Mouse (Mus musculus) kidney, adult 2 months (tissue): ENCODE results near the gene Lbr. TPM values are rescaled to one million over a fixed set of nuclear protein-coding genes. Genes with fewer than 3 reads are reported as not detected.

ENCODE experiments used
- DNase-seq: peaks from one replicate; pipeline ENCODE4 v3.0.0; 2021
- H3K27ac ChIP-seq: fragments of 200-500 bp; 2 replicates; pipeline ENCODE4 v1.5.1; 2012; ENCODE audit warnings: low read depth, low read length, control low read depth, inconsistent platforms; ENCODE audit not compliant: insufficient read depth
- H3K27me3 ChIP-seq: fragments of 200-500 bp; replicated peaks from 2 replicates; pipeline ENCODE4 v1.6.1; 2012; ENCODE audit warnings: mild to moderate bottlenecking, moderate library complexity, low read length, inconsistent platforms; ENCODE audit not compliant: control insufficient read depth, insufficient read depth
- H3K36me3 ChIP-seq: fragments of 200-500 bp; 2 replicates; pipeline ENCODE4 v1.6.1; 2012; ENCODE audit warnings: mild to moderate bottlenecking, moderate library complexity, low read length, inconsistent platforms; ENCODE audit not compliant: control insufficient read depth, insufficient read depth
- H3K4me1 ChIP-seq: fragments of 200-500 bp; 2 replicates; pipeline ENCODE4 v1.6.1; 2011; ENCODE audit warnings: low read length; ENCODE audit not compliant: control insufficient read depth, insufficient read depth
- H3K4me3 ChIP-seq: fragments of 200-500 bp; 2 replicates; pipeline ENCODE4 v1.5.1; 2011; ENCODE audit warnings: mild to moderate bottlenecking, low read depth, low read length, control low read depth; ENCODE audit not compliant: insufficient read depth
- CTCF ChIP-seq: fragments of 200-500 bp; conservative IDR thresholded peaks from 2 replicates; pipeline ENCODE4 v1.5.1; 2011; ENCODE audit warnings: low read depth, mild to moderate bottlenecking, control low read depth, low read length, moderate library complexity, mixed read lengths; ENCODE audit not compliant: insufficient read depth, insufficient read length
- POLR2A ChIP-seq: fragments of 200-500 bp; IDR thresholded peaks from one replicate; pipeline ENCODE4 v1.6.1; 2011; ENCODE audit warnings: low read depth, low read length, control low read depth
- WGBS: fragments of 180-500 bp; shearing (Covaris S2); methylation state at CpG from one replicate; pipeline ENCODE4 v1.1.7; 2018; 5-methylcytosine and 5-hydroxymethylcytosine counted together
- polyA plus RNA-seq: library from polyadenylated mRNA; depleted of rRNA; stranded (reverse); fragments of >200 nt; gene quantifications from 2 replicates; pipeline ENCODE4 v1.2.3, GENCODE M21; 2012

Gene Lbr
- polyA plus RNA-seq, 1 experiment = 14.5 TPM

DNA sequence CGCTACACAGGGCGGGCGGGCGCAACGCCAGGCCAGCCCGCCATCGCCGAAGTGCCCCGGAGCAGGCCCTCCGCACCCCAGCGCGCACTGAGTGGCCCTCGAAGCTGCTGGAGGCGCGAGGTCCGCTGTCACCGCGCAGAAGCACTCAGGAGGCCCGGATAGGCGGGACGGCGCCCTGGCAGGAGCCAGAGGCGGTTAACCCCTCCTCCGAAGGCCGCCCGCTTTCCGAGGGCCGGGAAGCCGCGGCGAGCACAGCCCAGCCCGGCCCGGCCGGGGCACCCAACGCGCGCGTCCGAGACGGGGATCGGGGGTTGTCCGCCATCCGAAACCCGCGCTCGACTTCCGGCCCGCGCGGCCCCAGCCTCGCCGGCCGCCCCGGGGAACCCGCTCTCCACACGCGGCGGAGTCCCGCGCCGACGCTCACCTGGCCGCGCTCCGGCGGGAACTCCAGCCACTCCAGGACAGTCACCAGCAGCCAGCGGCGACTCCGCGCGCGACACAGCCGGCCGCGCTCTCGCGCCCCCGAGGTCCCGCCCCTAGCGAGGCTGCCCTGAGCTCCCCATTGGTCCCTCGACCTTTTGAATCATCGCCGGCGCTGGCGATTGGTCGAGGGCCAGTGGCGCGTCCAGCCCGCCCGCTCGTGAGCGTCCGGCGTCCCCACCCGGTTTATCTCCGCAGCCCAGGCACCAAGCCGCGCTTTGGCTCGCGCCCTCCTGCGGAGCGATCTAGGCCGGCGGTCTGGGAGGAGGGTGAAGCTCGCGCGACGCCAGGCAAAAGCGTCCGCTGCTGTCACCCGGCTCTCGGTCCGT, 778 bp downstream of the Lbr start:
- peak; percentile 98 for DNase-seq
- Histone ChIP-seq H3K27me3 (no peaks in the 10 kb centered on the region), H3K36me3 (no peaks in the 10 kb centered on the region), H3K4me1 (peaks cover 20% of the 10 kb centered on the region; the same call in 1 of the 2 replicates), H3K4me3 (peak overlapping the region; percentile 86), H3K27ac (peak overlapping the region; percentile 87)
- WGBS = under 1% methylated on average over 107 of the region's 113 CpGs
- no peak for TF ChIP-seq CTCF
- TF ChIP-seq POLR2A = peak; percentile 31

DNA sequence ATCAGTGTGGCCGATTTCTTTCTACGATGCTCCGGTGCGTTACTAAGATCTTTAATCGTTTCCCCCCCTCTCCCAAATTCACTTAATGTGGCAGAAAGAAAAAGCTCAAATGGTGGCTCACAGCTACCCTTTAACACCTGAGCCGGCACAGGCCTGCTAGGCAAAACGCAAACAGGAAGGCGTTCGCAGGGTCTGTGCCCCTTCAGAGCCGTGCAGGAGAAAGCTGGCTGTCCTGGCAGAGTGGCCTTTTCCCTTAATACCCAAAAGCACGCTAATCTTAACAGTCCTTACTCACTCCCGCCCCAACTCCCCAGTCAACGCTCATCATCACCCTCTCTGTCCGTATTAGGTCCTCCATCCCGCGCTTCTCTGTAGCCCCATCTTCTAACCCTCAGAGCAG, 1.4 kb downstream of the Lbr start:
- Histone ChIP-seq H3K27me3 (no peaks in the 10 kb centered on the region), H3K27ac (peak overlapping the region; percentile 87), H3K36me3 (no peaks in the 10 kb centered on the region; the same call in 1 of the 2 replicates), H3K4me3 (peak overlapping the region; percentile 86), H3K4me1 (peaks cover 19% of the 10 kb centered on the region; the same call in 1 of the 2 replicates)
- TF ChIP-seq POLR2A (no peak), CTCF (no peak)
- WGBS = 2% methylated on average over 16 of the region's 16 CpGs
- DNase-seq = no peak

DNA sequence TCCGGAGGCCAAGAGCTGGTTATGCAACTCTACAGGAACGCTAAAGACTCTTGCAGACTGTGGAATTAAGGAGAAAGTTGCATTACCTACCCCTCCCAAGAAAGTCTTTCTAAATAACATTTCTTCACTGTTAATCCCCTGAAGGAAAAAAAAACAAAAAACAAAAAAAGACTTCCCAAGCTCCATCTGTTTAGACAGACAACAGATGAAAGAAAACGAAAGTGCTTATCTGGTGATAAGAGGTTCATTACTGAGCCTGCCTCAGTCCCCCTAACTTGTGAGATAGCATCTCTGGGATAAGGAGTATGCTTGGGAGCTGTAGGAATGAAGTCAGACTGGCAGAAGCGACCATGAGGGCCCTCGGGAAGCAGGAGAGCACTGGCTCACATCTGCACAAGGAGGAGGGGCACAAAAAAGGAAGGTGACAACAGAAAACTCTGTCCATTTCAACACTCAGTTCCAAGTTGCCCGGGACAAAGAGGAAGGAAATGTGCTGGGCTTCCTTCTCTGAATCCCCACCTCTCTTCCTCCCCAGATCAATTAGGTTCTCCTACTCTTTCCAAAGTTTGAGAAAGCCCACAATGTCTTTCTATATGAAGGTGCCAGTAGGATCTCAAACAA, 3.0 kb downstream of the Lbr start:
- peak; percentile 17 for DNase-seq
- Histone ChIP-seq H3K27ac (peak overlapping the region; percentile 29; the same call in 1 of the 2 replicates), H3K36me3 (peaks cover 1% of the 10 kb centered on the region; the same call in 1 of the 2 replicates), H3K4me3 (no peak overlapping the region), H3K27me3 (no peaks in the 10 kb centered on the region), H3K4me1 (peaks cover 19% of the 10 kb centered on the region; the same call in 1 of the 2 replicates)
- TF ChIP-seq POLR2A = no peak
- 37% methylated on average over 6 of the region's 6 CpGs for WGBS

DNA sequence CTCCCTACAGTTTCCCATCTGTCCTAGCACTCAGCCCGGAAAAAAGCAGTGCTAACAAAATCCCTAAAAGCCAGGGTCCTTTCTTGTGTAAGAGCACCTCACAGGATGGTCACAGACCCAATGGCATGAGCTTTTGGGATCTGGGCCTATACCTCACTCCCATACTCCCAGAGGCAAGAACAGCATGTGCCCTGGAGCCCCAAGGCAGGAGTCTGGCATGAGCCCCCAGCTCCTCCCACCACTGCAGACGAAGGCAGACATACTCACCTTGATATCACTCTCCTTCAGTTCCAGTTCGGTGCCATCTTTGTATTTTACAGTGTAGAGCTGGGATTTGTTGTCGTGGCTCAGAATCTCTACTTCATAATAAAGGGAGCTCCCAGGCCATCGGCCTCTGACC, 4.7 kb downstream of the Lbr start:
- TF ChIP-seq POLR2A (no peak), CTCF (no peak)
- WGBS = 72% methylated on average over 5 of the region's 5 CpGs
- Histone ChIP-seq H3K4me1 (peaks cover 18% of the 10 kb centered on the region; the same call in 1 of the 2 replicates), H3K27ac (no peak overlapping the region), H3K27me3 (no peaks in the 10 kb centered on the region), H3K36me3 (peaks cover 1% of the 10 kb centered on the region; the same call in 1 of the 2 replicates), H3K4me3 (no peak overlapping the region)
- no peak for DNase-seq

DNA sequence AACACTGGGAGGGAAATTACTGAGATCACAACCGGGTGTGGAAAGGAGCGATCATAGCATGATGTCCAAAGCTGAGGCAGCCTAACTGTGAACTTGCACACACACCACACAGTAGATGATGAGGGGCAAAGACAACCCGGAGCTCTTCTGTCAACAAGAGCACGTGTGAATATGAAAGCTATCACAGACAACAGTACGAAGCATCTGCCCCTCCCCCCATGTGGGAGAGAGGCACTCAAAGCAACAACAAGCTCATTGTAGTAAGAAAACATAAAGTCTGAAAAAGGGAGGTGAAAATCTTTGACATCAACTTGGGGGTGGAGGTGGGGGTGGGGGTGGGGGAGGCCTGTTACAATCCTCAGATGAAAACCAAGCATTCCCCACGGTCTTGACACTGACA, 9.7 kb downstream of the Lbr start:
- DNase-seq = no peak
- Histone ChIP-seq H3K4me1 (0 out of 2 replicates have a peak, but pooled peaks cover 2% of the 10 kb centered on the region), H3K27me3 (no peaks in the 10 kb centered on the region), H3K36me3 (peaks cover 1% of the 10 kb centered on the region; the same call in 1 of the 2 replicates), H3K4me3 (no peak overlapping the region), H3K27ac (no peak overlapping the region)
- TF ChIP-seq POLR2A (no peak), CTCF (no peak)
- 76% methylated on average over 6 of the region's 6 CpGs for WGBS

DNA sequence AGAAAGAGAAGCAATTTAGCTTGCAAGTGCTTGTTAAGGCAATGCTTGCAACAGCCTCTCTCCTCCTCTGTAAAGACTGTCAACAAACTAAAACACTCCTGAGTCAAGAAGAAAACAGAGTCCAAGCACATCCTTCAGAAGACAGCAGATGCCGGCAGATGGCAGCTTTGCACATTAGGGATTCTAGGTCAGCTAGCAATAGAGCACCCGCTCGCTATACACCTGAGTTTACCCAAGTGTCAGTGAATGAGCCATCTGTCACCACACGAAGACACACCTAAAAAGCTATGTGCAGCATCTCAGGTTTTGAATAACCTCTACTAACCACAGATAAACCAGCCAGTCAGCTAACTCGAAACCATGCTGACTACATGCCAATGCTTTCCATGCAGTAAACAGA, 10.1 kb downstream of the Lbr start:
- no peaks in the 10 kb centered on the region for H3K27me3 ChIP-seq
- DNase-seq = no peak
- TF ChIP-seq CTCF (no peak), POLR2A (no peak)
- H3K27ac ChIP-seq = no peak overlapping the region
- no peaks in the 10 kb centered on the region for H3K4me1 ChIP-seq
- WGBS = 86% methylated on average over 5 of the region's 5 CpGs
- H3K36me3 ChIP-seq = peaks cover 1% of the 10 kb centered on the region; the same call in 1 of the 2 replicates
- no peak overlapping the region for H3K4me3 ChIP-seq

DNA sequence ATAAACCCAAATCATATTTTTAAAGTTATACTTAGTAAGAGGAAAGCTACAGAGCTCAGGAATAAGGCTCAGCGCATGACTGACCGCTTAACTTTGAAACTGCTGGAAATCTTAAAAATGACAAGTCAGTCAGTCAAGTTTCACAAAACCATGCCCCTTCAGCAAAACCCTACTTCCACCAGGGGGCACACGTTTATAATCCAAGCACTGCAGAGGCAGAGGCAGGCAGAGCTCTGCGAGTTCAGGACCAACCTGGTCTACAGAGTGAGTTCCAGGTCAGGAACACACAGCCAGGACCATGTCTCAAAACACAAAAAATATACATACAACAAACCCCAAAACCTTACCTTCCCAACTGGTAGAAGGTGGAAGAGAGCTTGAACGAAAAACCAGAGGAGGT, 14.5 kb downstream of the Lbr start:
- Histone ChIP-seq H3K27me3 (no peaks in the 10 kb centered on the region), H3K36me3 (peaks cover 3% of the 10 kb centered on the region; the same call in 1 of the 2 replicates)

More for the DNA sequence above, 14.5 kb downstream of the Lbr start:
- Histone ChIP-seq H3K4me1 (no peaks in the 10 kb centered on the region), H3K27ac (no peak overlapping the region), H3K4me3 (no peak overlapping the region)
- TF ChIP-seq CTCF (peak; percentile 41), POLR2A (no peak)
- DNase-seq = peak; percentile 21
- 87% methylated on average over 5 of the region's 5 CpGs for whole genome bisulfite sequencing
